Mouse (Mus musculus) heart, postnatal 14 days (tissue): ENCODE results near the gene Stat6. TPM values are rescaled to one million over a fixed set of nuclear protein-coding genes. Genes with fewer than 3 reads are reported as not detected.
"Not testable (repeated sequence)": the region's sequence is repeated elsewhere in the genome, so short reads cannot be mapped to it uniquely, and the experiment has no call there.

Source experiments
- DNase-seq, 2 experiments: peaks; one replicate each; pipeline ENCODE4 v3.0.0; 2021 to 2022
- intact Hi-C: fragments of 180-260 bp; cut with DNase I; formaldehyde crosslinking; loops from one replicate; pipeline ENCODE4 v1.15.1; 2025
- total RNA-seq, 2 experiments: library from RNA; stranded (reverse); gene quantifications; 2 replicates each; pipeline ENCODE4 v1.2.3; 2021

The Stat6 gene
- total RNA-seq, 2 experiments from 2014 or later, result 46.9 to 49.9 TPM

- DNase-seq, result peak; percentile 93 to 96
- intact Hi-C loops, result loop anchor here (1.0 to 5.0 kb wide), 4 partner anchors 29 to 295 kb away; no protein-coding TSS in a partner anchor
Measured at GRCm38 (mm10) chr10:127641861-127642771, 670 bp upstream of the Stat6 start.

- DNase-seq, result peak; percentile 82 to 83
- intact Hi-C loops, result loop anchor here (2.0 to 5.0 kb wide), 2 partner anchors 27 to 294 kb away; no protein-coding TSS in a partner anchor
Measured at GRCm38 (mm10) chr10:127643553-127644238, 910 bp downstream of the Stat6 start.

DNA sequence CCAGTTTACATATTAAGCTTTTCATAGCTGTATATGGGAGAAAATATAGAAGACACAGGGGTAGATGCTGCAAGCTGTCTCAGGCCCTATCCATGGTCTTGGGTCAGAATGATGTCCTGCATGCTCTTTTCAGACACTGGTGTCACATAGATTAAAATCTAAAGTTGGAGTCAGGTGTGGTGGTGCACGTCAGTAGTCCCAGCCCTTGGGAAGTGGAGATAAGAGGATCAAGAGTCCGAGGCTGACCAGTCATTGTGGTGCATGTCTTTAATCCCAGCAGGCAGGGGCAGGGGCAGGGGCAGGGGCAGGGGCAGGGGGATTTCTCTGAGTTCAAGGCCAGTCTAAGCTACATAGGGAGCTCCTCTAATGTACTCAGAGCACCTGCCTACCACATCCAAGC lies 3.0 kb downstream of the Stat6 start:
- no peak for DNase-seq
- intact Hi-C loops, result loop anchor here (2.0 kb wide), 1 partner anchor 15 kb away; no protein-coding TSS in a partner anchor

DNA sequence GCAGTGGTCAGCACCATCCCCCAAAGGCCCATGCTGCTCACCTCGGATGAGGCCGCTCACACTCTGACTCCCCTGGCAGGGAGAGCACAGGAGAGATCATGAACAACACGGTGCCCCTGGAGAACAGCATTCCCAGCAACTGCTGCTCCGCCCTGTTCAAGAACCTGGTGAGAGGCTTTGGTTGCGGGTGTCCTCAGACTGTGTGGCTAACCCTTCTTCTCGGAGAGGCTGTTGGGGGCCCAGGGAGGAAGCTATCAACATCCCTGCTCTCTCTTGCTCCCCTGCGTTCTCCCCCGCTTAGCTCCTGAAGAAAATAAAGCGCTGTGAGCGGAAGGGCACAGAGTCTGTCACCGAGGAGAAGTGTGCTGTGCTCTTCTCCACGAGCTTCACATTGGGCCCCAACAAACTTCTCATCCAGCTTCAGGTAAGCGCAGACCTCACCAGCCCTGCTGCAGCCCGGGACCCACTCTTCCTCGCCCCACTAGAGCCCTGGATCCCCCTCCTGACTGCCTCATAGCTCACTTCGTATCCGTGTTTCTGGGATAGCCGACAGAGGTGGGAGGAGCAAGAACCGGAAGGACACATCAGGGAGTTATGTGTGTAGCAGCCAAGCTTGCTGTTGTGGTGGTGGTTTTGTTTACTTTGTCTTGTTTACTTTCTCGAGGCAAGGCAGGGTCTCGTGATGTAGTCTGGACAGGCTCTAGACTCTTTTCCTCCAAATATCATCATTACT lies 10.3 kb downstream of the Stat6 start:
- DNase-seq, result no peak
- intact Hi-C loops, result no loop called here

GRCm38 (mm10) chr10:127654970-127655579 lies 12.3 kb downstream of the Stat6 start:
- no peak for DNase-seq
- intact Hi-C loops, result no loop called here

- intact Hi-C loops, DNase-seq: not testable (repeated sequence)
Measured at GRCm38 (mm10) chr10:127657617-127658016, 14.8 kb downstream of the Stat6 start.

GRCm38 (mm10) chr10:127658076-127658475 lies 15.3 kb downstream of the Stat6 start:
- intact Hi-C loops, result no loop called here
- no peak for DNase-seq

DNA sequence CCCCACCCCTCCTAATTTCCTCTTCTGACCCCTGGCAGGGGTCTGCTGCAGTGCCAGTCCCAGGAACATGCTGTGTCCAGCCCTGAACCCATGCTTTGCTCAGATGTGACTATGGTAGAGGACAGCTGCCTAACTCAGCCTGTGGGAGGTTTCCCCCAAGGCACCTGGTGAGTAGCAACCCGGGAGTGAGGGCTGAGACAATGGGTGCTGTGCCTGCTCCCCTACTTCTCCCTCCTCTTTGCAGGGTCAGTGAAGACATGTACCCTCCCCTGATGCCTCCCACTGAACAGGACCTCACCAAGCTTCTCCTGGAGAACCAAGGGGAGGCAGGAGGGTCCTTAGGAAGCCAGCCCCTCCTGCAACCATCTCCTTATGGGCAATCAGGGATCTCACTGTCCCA lies 16.8 kb downstream of the Stat6 start:
- intact Hi-C loops, result no loop called here
- DNase-seq, result no peak

DNA sequence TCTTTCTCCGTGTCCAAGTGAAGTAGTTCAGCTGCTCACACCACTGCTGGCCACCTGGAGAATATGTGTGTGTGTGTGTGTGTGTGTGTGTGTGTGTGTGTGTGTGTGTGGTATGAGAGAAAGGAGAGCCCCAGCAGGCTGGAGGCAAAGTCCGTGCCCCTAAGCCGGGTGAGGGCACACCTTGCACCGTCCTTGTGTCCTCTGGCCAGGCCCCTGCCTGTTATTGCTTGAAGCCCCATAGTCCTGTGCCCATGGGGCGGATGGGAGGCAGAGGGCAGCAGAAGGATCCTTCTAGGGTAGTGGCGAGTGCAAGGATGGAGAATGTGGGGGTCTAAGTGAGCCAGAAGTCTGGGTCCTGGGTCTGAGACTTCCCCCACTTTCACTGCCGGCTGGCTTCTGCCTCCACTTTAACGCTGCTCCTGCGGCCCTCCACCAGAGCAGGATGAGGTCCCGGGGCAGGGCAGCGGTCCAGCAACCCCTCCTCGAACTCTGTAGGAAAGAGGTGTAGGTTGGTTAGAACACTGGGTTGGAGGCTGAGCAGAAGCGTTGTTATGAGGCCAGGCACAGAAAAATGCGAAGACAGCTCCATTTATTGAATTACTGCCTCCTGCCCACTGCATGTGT lies 18.6 kb downstream of the Stat6 start:
- intact Hi-C loops, result loop anchor here (2.0 kb wide), 1 partner anchor 15 kb away; no protein-coding TSS in a partner anchor
- DNase-seq, result peak; percentile 35 to 38

- intact Hi-C loops, result loop anchor here (2.0 kb wide), 1 partner anchor 15 kb away; no protein-coding TSS in a partner anchor
- DNase-seq, result peak; percentile 64 to 69
Measured at GRCm38 (mm10) chr10:127661915-127662663, 19.3 kb downstream of the Stat6 start.

GRCm38 (mm10) chr10:127662666-127663253 lies 20.0 kb downstream of the Stat6 start:
- peak; percentile 35 to 36 for DNase-seq
- intact Hi-C loops, result no loop called here

GRCm38 (mm10) chr10:127663590-127663989 lies 20.8 kb downstream of the Stat6 start:
- no peak for DNase-seq
- intact Hi-C loops, result no loop called here

GRCm38 (mm10) chr10:127664166-127664565 lies 21.4 kb downstream of the Stat6 start:
- intact Hi-C loops, result no loop called here
- DNase-seq, result no peak

GRCm38 (mm10) chr10:127664891-127665290 lies 22.1 kb downstream of the Stat6 start:
- DNase-seq, result no peak
- intact Hi-C loops, result no loop called here

- intact Hi-C loops, result no loop called here
Measured at GRCm38 (mm10) chr10:127665366-127666181, 22.8 kb downstream of the Stat6 start.

DNA sequence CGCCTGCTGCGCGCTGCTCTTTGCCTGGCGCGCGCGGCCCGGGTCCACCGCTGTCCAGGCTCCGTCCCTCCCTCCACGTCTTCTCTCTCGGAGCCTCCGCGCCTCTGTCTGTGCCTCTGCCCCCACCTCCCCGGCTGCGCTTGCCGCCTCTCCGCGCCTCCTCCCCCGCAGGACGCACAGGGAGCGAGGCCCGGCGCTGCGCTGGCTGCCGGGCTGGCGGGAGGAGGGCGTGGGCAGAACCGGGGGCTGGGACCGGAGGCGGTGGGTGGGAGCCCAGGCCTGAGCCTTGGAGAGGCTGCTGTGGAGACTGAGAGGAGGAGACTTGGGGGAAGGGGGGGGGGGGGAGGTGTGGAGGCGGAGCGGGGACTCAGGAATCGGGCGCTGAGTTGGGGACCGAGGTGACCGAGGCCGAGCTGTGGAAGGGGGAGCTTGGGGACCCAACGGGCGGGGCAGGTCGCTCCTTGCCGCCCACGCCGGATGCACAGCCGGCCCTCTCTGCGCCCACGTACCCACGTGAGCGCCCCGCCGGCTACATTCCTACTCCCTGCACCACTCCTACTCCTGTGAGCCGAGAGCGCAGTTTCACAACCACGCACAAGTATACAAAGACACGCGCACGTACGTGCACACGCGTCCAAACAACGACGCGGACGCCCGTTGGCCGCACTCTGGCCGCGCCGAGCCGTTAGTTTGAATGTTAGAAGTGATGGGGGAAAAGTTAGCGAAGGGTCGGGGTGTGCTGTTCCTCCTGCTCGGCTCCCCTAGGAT lies 23.9 kb downstream of the Stat6 start, which contains the start of gene Nemp1:
Nemp1 (plus strand) TSS at position 401 of the 768 bp plus-strand sequence.
- intact Hi-C loops, result no loop called here
- DNase-seq, result peak; percentile 85 to 91

More at GRCm38 (mm10) chr10:127665366-127666181, 22.8 kb downstream of the Stat6 start:
- no peak for DNase-seq
